Mouse (Mus musculus) forebrain, embryonic 16.5 days (tissue): ENCODE measurements at regions not wholly inside any gene's neighbourhood (a gene's known extent, or its start where the extent isn't known, plus 50 kb on each side); places are given as distances from the start of the nearest gene placed in this dataset.

Source experiments
- ATAC-seq: fragments of 200-750 bp; cut with Nextera tagmentation; 2 replicates; pipeline ENCODE4 v1.8.0; 2017; ENCODE audit warnings: mild to moderate bottlenecking, moderate library complexity
- H3K27ac ChIP-seq: fragments of 300-500 bp; sonication (generic); 2 replicates; pipeline ENCODE4 v1.5.1; 2014; ENCODE audit warnings: low read length, control low read depth
- H3K27me3 ChIP-seq: fragments of 300-500 bp; sonication (generic); replicated peaks from 2 replicates; pipeline ENCODE4 v1.6.1; 2014; ENCODE audit warnings: low read length; ENCODE audit not compliant: control insufficient read depth, insufficient read depth
- H3K36me3 ChIP-seq: fragments of 300-500 bp; sonication (generic); 2 replicates; pipeline ENCODE4 v1.6.1; 2014; ENCODE audit not compliant: control insufficient read depth, insufficient read depth
- H3K4me1 ChIP-seq: fragments of 300-500 bp; sonication (generic); replicated peaks from 2 replicates; pipeline ENCODE4 v1.6.1; 2014; ENCODE audit warnings: low read length; ENCODE audit not compliant: control insufficient read depth, insufficient read depth
- H3K4me2 ChIP-seq: fragments of 300-500 bp; sonication (generic); 2 replicates; pipeline ENCODE4 v1.6.1; 2014; ENCODE audit warnings: mild to moderate bottlenecking, low read length, control low read depth
- H3K4me3 ChIP-seq: fragments of 300-500 bp; sonication (generic); replicated peaks from 2 replicates; pipeline ENCODE4 v1.5.1; 2014; ENCODE audit warnings: mild to moderate bottlenecking, low read length, control low read depth
- H3K9ac ChIP-seq: fragments of 300-500 bp; sonication (generic); replicated peaks from 2 replicates; pipeline ENCODE4 v1.6.1; 2014; ENCODE audit warnings: low read depth, low read length, control low read depth
- H3K9me3 ChIP-seq: fragments of 300-500 bp; sonication (generic); 2 replicates; pipeline ENCODE4 v1.6.1; 2016; ENCODE audit warnings: low read length; ENCODE audit not compliant: control insufficient read depth
- WGBS: fragments of 180-500 bp; shearing (Covaris S2); extraction: QIAGEN DNeasy Blood & Tissue Kit; methylation state at CpG from one replicate; pipeline ENCODE4 v1.1.7; 2014; 5-methylcytosine and 5-hydroxymethylcytosine counted together

- 84% methylated on average over 4 of the region's 4 CpGs for WGBS
- Histone ChIP-seq H3K36me3 (no peaks in the 10 kb centered on the region), H3K4me2 (no peak overlapping the region), H3K9ac (no peak overlapping the region), H3K27ac (no peak overlapping the region), H3K9me3 (no peaks in the 10 kb centered on the region), H3K27me3 (no peaks in the 10 kb centered on the region), H3K4me3 (no peak overlapping the region), H3K4me1 (no peaks in the 10 kb centered on the region)
- no peak for ATAC-seq
Observed at GRCm38 (mm10) chr9:63051631-63052030, 63.9 kb upstream of the Pias1 start.

- no peaks in the 10 kb centered on the region for H3K9me3 ChIP-seq
- H3K27ac ChIP-seq, result no peak overlapping the region
- no peaks in the 10 kb centered on the region for H3K36me3 ChIP-seq
- no peak overlapping the region for H3K4me3 ChIP-seq
- H3K4me1 ChIP-seq, result no peaks in the 10 kb centered on the region
- H3K27me3 ChIP-seq, result no peaks in the 10 kb centered on the region
- no peak overlapping the region for H3K9ac ChIP-seq
- no peak overlapping the region for H3K4me2 ChIP-seq
- WGBS, result 92% methylated on average over 5 of the region's 5 CpGs
- no peak for ATAC-seq
Observed at GRCm38 (mm10) chr9:63049290-63049689, 61.6 kb upstream of the Pias1 start.

- WGBS, result 87% methylated on average over 3 of the region's 3 CpGs
- Histone ChIP-seq H3K9me3 (no peaks in the 10 kb centered on the region), H3K36me3 (no peaks in the 10 kb centered on the region), H3K4me1 (no peaks in the 10 kb centered on the region), H3K27ac (no peak overlapping the region), H3K27me3 (no peaks in the 10 kb centered on the region), H3K4me3 (no peak overlapping the region), H3K9ac (no peak overlapping the region), H3K4me2 (no peak overlapping the region)
- no peak for ATAC-seq
Observed at GRCm38 (mm10) chr9:63046981-63047380, 59.3 kb upstream of the Pias1 start.

DNA sequence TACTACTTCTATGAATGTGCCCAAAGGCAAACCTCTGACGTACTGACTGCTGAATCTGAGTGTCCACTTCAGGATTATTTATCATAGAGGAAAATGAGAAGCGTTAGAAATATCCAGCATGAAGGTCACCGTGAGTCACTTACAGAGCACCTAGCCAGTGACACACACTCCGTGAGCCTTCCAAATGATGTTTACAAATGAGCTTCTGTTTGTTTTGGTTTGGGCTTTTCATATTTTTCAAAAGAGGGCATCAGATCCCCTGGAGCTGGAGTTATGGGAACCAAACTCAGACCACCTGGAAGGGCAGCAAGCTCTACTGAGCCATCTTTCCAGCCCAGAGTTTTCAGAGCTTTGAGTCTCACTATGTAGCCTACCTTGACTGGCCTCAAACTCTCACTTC, 57.8 kb upstream of the Pias1 start:
- Histone ChIP-seq H3K9me3 (no peaks in the 10 kb centered on the region), H3K27me3 (no peaks in the 10 kb centered on the region), H3K4me2 (no peak overlapping the region), H3K4me1 (no peaks in the 10 kb centered on the region), H3K4me3 (no peak overlapping the region), H3K36me3 (no peaks in the 10 kb centered on the region), H3K27ac (no peak overlapping the region), H3K9ac (no peak overlapping the region)
- WGBS, result 82% methylated on average over 4 of the region's 4 CpGs
- no peak for ATAC-seq

- H3K27ac ChIP-seq, result no peak overlapping the region
- H3K4me1 ChIP-seq, result no peaks in the 10 kb centered on the region
- H3K9ac ChIP-seq, result no peak overlapping the region
Observed at GRCm38 (mm10) chr9:63043304-63043703, 55.6 kb upstream of the Pias1 start.

DNA sequence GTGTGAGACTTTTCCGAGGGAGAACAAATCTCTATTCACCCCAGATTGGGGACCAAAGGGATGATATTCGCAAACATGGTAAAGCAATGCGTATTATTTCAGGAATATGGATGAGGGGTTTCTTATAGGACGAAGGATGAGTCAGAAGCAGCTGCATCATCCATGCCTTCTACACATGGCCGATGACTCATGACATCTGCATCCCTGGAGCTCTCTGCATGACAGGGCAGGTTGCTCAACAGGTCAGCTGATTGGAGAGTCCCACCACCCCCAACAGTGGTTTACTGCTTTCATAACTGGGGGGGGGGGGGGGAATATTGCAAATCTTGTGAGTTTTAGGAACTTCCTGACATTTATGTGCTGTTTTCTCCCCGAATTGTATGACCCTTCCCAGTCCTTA, 50.3 kb upstream of the Pias1 start:
- 92% methylated on average over 6 of the region's 6 CpGs for WGBS
- Histone ChIP-seq H3K9me3 (no peaks in the 10 kb centered on the region), H3K27me3 (no peaks in the 10 kb centered on the region), H3K9ac (no peak overlapping the region), H3K36me3 (no peaks in the 10 kb centered on the region), H3K4me2 (no peak overlapping the region), H3K4me3 (no peak overlapping the region), H3K4me1 (no peaks in the 10 kb centered on the region), H3K27ac (no peak overlapping the region)
- no peak for ATAC-seq

More at GRCm38 (mm10) chr9:63043304-63043703, 55.6 kb upstream of the Pias1 start:
- 54% methylated on average over 3 of the region's 3 CpGs for WGBS
- Histone ChIP-seq H3K4me2 (no peak overlapping the region), H3K9me3 (no peaks in the 10 kb centered on the region), H3K4me3 (no peak overlapping the region), H3K27me3 (no peaks in the 10 kb centered on the region), H3K36me3 (no peaks in the 10 kb centered on the region)
- ATAC-seq, result no peak
